Mouse (Mus musculus) thymus, adult 2 months (tissue): ENCODE measurements around the gene Stn1.

ENCODE experiments used
- CTCF ChIP-seq: fragments of 200-500 bp; IDR thresholded peaks from 2 replicates; pipeline ENCODE4 v1.5.1; 2012; ENCODE audit warnings: mild to moderate bottlenecking, control low read depth, low read length, moderate library complexity, borderline replicate concordance; ENCODE audit not compliant: control insufficient read depth, poor library complexity, insufficient read depth; ENCODE audit errors: extremely low read depth
- POLR2A ChIP-seq: fragments of 200-500 bp; IDR thresholded peaks from 2 replicates; pipeline ENCODE4 v1.6.1; 2012; ENCODE audit warnings: mild to moderate bottlenecking, low read length, control low read depth, moderate library complexity; ENCODE audit not compliant: control insufficient read depth, poor library complexity, insufficient read depth; ENCODE audit errors: extremely low read depth

GRCm38 (mm10) chr19:47510135-47510472 is 27.2 kb downstream of the Stn1 start:
- TF ChIP-seq POLR2A (no peak), CTCF (no peak)
